Mouse (Mus musculus): ENCODE measurements around the gene Unc13c.
A peak's percentile ranks its signal among the peaks of the same experiment; 100 is the strongest.

Gene Unc13c

DNA sequence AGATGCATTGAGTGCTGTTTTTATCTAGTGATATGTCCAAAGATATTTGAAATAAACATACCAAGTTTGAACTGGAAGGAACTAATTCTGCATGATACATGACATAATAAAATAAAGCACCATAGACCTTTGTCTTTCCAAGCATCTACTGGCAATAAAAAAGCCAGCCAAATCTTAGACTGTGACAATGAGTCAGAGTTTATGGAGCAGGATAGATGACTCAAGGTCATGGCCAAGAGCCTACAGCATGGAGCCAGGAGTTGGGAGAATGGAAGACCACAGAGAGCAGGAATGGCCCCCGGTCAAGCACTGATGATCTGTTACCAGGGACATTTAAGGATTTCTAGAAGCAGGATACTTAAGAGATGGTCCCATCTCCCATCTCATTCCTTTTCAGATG, 319.7 kb downstream of the Unc13c start:
- no peak for DNase-seq (ENCODE audit: extremely low spot score, low read depth, low spot score)

DNA sequence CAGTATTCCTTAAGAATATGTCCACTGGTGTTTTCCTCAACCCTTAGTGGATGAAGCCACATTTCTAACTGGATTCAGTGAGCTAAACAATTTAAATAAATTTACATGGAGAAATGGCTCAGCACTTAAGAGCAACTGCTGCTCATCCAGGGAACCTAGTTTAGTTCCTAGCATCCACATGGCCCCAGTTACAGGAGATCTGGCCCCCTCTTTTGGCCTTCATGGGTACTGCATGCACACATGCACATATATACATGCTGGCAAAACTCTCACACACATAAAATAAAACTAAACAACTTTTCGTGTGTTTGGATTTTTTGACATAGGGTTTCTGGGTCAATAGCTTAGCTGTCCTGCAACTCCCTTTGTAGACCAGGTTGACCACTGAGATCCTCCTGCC, 330.6 kb downstream of the Unc13c start:
- no peak for DNase-seq (ENCODE audit: extremely low spot score, low read depth, low spot score)

DNA sequence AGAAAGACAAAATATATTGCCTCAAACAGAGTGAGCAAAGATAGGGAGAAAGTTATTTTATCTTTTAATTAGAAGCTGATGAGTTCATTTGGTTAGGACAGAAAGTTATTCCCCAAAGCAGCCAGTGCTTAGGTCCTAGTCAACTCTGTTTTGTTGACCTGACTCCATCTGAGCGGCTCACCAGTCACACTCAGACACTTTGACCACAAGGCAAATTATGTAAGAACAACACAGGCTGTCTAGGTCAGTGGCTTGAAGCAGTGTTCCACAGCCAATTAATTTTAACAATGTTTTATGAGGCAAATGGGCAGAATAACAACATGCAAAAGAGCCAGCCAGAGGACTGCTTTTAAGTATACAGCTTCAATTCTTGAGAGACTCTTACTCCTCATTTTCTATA, 343.6 kb downstream of the Unc13c start:
- DNase-seq (ENCODE audit: extremely low spot score, low read depth, low spot score) = no peak

DNA sequence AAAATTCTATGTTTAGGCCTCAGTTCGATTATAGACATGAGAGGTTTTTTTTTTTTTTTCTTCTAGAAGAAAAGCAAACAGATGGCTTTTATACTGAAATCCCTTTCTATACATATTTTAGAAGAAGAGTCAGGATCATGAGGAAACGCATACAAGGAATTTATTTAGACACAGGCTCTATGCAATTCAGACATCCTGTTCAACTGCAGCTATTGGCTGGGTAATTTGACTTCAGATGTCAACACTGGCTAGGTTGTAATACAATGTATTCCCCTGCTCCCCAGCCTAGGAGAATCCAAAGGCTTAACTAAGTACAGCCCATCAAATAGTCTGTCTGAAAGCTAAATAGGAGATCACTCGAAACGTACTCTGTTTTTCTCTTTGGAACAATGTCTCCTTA, 355.9 kb downstream of the Unc13c start:
- no peak for DNase-seq (ENCODE audit: extremely low spot score, low read depth, low spot score)

DNA sequence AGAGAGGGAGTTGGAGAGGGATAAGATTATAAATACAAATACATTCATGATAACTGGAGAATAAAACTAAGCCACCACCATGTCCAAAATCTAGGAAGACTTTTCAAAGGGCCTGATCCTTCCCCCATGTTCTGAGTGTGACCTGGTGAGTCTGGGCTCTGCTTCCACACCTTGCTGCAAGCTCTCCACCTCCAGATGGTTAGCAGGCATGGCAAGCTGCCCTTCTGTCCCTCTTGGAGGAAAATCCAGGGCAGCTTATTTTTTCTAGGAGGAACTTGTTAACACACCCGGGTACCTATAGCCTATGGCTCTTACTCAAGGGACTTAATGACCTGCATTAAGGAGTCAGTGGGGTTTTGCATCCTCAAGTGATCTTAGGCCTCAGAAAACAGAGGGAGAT, 364.8 kb downstream of the Unc13c start:
- no peak for DNase-seq (ENCODE audit: extremely low spot score, low read depth, low spot score)

DNA sequence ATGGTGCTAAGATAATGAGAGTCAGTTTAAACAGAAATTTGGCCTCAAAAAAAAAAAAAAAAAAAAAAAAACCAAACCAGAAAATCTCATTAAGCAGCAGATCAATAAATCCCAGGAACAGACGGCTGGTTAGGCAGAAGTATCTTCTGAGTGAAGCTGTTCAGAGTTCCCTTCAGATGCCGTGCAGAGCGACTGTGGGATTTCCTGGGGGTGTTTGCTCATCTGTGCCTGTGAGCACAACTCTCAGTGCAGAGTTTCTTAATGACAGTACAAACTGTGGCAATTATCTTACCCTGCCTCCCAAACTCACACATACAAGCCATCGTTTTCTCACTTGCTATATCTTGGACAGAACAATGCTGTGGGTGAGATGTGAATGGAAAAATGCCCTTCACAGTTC, 403.2 kb downstream of the Unc13c start:
- no peak for DNase-seq (ENCODE audit: extremely low spot score, low read depth, low spot score)

DNA sequence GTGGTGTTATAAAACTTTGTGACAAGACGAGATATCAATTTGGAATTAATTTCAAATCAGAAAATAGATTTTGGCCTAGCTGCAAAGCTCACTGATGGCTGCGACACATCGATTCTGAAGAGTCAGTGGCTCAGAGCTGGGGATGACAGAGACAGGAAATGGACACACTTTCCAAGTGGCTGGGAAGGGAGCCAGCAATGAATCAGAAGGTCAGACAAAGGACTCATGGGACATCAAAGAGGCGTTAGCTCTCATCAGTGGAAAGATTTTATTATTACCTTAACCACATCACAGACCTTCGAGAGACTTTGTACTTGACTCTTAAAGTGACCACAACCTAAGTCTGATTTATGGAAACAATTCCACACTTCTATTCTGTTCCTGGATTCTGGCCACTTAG, 408.7 kb downstream of the Unc13c start:
- no peak for DNase-seq (ENCODE audit: extremely low spot score, low read depth, low spot score)

DNA sequence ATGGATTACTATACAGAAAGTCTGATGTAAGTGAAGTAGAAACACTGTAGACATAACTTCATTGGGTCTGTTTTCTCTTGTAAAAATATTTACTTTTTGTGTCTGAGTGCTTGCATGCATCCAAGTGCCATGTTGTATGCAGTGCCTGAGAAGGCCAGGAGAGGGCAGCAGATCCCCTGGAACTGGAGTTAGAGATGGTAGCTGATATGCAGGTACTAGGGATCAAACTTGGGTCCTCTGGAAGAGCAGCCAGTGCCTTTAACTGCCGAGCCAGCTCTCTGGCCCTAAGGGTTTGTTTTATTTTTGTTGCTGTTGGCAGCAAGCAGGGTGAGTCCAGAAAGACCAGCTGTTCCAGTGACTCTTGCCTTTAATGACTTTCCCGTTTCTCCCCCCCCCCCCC, 411.0 kb downstream of the Unc13c start:
- DNase-seq (ENCODE audit: extremely low spot score, low read depth, low spot score) = peak; percentile 26

DNA sequence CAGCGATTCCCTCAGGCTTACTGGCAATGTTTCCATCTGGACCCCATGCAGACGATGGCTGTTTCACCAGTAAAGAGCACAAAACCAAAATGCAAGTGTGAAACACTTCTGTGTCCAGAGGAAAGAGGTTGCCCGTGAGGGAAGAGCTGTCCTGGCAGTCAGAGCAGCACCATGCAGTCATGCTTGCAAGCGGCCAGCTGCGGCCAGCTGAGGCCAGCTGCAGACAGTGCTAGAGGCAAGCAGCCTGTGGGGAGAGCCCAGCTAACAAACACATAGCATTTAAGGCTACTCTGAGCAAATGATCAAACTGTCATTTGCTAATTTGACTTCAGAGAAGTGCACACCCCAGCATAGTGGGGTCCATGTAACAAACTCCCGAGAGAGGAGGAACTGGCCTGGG, 413.4 kb downstream of the Unc13c start:
- DNase-seq (ENCODE audit: extremely low spot score, low read depth, low spot score) = no peak

DNA sequence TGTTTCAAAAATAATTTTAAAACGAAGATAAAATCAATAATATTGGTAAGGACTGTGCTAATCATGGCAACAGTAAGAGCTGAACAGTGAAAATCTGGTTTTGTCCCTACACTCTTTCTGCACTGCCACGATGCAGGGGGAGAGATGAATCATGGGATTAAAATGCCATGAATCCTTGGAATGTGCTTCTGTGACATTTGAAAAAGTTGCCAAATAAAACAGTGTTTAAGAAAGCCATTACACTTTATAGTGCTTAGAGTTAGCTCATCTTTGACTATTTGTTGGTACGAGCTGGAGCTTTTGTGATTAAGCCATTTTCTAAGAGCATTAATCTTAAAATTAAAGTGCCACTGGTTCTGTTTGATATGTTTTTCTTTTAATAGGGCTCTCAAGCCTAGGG, 496.2 kb downstream of the Unc13c start:
- no peak for DNase-seq (ENCODE audit: extremely low spot score, low read depth, low spot score)

DNA sequence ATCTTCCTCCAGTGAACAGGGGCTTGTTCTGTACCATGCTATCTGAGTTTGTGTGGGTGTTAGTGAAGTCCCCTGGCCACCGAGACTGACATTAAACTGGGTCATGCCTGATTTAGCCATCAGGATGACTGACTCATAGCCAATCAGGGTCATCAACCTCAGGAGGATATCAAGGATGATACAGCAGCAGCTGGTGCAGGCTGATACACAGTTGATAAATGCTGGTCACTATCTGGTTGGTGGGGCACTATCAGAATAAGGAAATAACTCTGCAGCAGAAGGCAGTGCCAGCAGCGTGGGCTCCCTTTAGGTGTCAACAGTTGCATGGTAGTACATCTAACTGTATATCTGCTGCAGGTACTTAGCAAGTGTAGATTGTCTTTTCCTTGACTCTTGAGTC, 506.7 kb downstream of the Unc13c start:
- DNase-seq (ENCODE audit: extremely low spot score, low read depth, low spot score) = no peak

DNA sequence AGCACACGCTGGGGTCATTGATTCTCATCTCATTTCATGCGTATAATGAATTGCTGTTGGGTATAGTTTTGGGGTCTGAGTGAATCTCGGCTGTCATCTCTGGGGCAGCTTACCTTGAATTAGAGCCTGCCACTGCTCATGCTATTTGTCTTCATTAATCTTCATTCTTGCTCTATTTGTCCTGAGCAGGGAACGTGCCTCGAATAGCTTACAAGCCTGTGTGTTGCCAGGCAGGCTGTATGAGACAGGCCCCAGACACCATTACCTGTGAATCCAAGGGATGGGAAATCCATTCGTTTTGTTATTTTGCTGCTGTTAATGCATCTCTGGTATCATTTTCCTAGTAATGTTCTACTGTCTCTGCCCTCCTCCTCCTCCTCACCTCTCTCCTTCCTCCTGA, 518.8 kb downstream of the Unc13c start:
- DNase-seq (ENCODE audit: extremely low spot score, low read depth, low spot score) = no peak

DNA sequence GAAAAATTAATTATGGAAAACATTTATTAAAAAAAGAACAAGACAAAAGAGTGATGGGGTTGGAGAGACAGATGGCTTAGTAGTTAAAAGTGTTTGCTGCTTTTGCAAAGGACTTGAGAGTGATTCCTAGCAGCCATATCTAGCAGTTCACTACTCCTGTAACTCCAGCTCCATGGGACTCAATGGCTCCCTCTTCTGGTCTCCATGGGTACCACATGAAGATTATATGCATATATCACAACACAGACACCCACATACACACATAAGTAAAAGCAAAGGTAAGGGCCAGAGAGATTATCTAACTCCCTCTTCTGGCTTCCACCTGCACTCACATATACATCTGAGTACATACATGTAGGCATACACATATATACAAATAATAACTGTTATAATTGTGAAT, 519.5 kb downstream of the Unc13c start:
- DNase-seq (ENCODE audit: extremely low spot score, low read depth, low spot score) = no peak

DNA sequence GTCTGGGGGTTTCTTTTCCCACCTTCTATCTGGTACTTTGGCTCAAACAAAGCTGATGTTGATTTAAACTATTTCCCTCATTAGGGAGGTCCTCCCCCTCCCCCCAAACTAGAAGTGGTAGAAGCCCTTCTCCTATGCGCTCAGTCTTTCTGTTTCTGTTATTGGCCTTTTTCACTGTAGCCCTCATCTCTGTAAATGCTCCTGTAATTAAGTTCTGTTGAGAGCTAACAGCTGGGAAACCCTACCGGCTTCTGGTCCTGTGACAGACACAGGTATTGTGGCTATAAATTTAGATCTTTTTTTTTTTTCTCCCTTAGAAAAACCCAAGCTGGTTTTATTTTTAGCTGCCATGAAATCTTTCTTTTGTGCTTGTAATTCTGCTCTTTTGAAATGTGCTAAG, 536.8 kb downstream of the Unc13c start:
- DNase-seq (ENCODE audit: extremely low spot score, low read depth, low spot score) = no peak
